Mouse (Mus musculus) skeletal muscle tissue, adult 2 months (tissue): ENCODE results near the gene Glis2.
A peak's percentile ranks its signal among the peaks of the same experiment; 100 is the strongest.
"Not testable (repeated sequence)": the region's sequence is repeated elsewhere in the genome, so short reads cannot be mapped to it uniquely, and the experiment has no call there.

Experiments used
- DNase-seq: peaks from one replicate; pipeline ENCODE4 v3.0.0-alpha.2; 2012; ENCODE audit warnings: low read depth, low spot score

The Glis2 gene

GRCm38 (mm10) chr16:4581179-4581578 lies 13.3 kb upstream of the Glis2 start:
- not testable (repeated sequence) for DNase-seq

DNA sequence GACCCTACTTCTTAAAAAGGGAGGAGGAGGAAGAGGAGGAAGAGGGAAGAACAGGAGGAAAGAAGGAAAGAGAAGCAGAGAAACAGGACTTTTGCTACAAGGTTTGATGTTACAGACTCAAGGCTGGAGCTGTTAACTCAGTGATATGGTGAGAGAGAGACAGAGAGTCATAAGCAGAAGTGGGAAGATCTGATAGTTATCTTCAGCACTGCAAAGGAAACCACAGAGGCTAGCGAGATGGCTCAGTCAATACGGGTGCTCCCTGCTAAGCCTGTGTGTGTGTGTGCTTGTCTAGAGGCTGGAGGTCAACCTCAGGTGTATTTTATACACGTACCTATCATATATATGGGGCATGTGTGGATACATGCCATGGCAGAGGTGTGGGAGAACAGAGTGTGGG lies 10.7 kb upstream of the Glis2 start:
- no peak for DNase-seq

DNA sequence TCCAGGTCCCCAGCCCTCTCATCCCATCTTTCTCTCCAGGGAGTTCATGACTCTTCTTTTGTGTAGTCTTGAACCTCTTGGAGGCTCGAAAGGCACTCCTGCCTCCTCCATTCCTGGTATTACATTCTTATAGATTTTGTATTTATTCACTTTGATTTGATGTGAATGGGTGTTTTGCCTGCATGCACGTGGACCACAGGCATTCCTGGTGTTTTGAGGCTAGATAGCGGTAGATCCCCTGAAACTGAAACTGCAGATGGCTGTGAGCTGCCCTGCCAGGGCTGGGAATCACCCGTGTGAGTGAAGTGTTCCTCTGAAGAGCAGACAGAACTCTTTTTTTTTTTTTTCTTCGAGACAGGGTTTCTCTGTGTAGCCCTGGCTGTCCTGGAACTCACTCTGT lies 10.1 kb upstream of the Glis2 start:
- DNase-seq = no peak

DNA sequence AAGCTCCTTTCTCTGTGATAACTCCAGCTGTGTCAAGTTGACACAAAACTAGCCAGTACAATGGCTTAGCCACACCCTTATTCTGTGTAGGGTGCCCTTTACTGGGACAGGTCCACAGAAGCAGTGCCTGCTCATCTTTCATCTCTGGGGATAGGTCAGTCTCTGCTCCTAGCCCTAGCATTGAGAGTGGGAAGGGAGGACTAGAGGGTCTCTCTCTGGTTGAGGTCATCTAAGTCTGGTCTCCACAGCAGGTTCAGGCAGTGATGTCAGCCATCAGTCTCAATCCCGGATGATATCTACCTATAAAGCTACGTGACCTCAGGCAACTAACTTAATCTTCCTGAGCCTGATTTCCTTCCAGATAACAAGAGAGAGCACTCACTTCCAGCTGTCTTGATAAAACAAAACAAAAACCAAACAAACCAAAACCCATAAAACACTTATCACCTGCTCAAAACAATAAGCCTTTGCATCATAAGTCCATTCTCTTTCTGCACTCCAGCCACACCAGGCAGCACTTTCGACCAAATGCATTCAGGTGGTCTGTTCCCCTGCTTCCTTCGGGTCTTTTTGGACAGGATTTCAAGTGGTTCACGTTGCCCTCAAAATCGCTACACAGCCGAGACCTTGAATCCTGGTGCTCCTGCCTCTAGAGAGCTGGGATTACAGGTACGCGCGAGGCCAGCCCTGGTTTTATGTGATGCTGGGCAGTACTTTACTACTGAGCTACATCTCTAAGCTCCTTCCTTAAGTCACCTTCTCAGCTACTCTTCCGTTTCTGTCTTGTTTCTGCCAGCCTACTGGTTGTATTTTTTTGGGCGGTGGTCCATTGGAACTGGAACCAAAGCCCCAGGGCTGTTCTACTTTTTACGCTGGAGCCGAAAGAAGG lies 8.6 kb upstream of the Glis2 start:
- no peak for DNase-seq

GRCm38 (mm10) chr16:4586531-4587123 lies 7.9 kb upstream of the Glis2 start:
- peak; percentile 98 for DNase-seq

- DNase-seq = no peak
Measured at GRCm38 (mm10) chr16:4587516-4588210, 6.8 kb upstream of the Glis2 start.

GRCm38 (mm10) chr16:4590236-4590635 lies 4.3 kb upstream of the Glis2 start:
- no peak for DNase-seq

DNA sequence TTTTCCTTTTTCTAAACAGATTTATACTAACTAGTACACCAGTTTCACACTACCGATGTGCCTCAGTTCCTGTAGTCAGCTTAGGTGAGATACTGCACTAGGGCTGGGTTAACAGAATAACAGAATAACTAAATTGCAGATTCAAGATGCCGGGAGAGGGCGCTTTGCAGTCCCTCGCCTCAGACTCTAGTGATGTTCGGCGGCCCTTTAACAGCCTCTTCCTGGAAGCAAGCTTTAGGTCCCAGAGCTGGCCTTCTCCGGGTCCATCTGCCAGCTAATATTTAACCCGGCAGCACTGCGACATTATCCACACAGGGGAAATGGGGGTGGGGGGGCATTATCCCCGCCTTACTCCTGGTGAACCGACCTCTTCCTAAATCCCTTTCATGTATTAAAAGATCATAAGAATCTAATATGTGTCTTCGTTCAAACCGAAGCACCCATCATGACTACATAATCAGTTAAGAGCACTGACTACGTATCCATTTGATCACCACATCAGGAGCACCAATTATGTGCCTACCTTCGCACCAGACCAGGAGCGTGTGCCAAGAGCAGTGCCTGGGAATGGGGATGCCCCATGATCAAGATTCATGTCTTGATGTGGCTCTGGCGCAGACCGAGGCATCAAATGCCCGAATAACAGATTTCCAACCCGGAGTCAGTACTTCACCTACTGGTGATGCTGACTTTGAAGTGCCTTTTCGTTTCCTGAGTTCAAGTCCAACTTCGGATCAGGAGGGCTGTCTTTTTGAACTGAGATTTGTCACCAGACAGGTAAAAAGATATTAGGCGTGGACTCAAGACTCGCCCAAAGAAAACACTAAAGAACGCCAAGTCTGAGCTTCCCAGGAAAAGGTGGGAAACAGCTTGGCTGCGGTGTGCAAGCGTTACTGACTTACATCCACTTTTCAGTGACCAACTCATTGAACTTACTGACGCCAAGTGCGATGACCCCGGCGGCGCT lies 1.3 kb upstream of the Glis2 start:
- no peak for DNase-seq

DNA sequence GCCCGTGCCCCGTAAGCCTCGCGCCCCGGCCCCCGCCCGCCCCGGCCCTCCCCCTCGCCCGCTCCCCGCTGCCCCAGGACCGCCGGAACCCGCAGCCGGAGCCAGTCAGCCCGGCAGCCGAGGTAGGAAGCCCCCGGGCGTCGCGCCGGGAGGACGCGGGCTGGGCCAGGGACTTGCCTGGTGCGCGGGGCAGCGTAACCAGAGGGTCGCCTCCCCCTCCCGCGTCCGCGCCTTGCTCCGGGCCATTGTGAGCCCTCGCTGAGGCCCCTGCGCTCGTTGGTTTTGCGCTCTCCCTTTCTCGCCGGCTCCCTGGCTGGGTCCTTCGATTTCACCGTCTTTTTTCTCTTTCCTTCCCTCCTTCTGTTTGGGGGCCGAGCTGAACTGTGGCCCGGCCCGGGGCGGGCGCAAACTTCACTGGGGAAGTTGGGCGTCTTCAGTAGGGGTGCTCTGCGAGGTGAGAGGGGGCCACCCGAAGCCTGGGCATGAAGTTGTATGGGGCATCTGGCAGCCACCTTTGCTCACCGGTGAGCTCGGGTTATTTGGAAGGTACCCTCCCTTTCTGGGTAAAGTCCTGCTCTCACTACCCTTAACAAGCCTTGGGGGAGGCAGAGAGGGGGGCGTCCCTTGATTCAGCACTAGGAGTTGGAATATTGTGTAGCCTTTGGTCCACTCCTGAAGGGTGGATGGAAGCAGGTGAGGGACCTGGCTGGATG lies 457 bp downstream of the Glis2 start:
- DNase-seq = no peak

GRCm38 (mm10) chr16:4595527-4595963 lies 1.0 kb downstream of the Glis2 start:
- DNase-seq = no peak

DNA sequence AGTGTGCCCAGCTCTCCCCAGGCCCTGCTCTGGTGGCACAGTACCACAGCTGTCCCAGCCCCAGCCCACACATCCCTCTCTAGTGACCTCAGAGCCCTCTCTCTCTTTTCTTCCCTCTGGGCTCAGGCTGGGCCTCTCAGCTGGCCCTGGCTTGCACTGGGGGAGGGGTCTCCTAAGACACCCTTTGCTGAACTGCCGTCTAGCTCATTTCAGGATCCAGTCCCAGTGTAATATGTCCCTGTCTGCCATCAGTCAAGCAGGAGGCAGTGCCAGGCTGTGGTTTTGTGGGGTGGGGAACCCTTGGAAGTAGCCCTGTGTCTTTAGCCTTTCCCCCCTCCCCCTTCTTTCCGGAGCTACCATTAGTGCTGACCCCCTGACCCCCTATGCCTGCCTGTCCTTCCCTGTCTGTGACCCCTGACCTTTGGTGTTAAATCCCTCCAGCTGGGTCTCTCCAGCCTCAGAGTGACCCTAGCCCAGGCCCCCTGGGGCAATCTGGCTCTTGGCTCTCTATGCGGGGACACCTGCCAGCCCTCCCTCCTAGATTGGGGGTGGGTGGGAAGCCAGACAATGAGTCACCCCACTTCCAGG lies 1.7 kb downstream of the Glis2 start:
- no peak for DNase-seq

- no peak for DNase-seq
Measured at GRCm38 (mm10) chr16:4596836-4597235, 2.3 kb downstream of the Glis2 start.

DNA sequence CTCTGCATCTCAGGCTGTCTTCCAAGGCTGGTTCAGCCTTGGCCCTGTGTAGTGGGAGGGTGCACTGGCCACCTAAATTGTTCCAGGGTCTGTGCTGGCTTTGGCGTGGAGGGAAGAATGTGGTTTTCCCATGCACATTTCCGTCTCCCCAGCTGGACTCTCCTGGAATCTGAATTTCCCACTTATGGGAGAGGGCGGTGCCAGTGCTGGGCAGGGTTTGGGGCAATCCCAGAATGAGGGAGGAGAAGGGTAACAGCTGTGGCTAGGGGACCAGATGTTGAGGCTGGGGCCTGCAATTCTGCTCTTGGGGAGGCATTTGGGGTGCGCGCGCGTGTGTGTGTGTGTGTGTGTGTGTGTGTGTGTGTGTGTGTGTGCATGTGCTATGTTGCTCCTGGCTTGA lies 2.8 kb downstream of the Glis2 start:
- no peak for DNase-seq

DNA sequence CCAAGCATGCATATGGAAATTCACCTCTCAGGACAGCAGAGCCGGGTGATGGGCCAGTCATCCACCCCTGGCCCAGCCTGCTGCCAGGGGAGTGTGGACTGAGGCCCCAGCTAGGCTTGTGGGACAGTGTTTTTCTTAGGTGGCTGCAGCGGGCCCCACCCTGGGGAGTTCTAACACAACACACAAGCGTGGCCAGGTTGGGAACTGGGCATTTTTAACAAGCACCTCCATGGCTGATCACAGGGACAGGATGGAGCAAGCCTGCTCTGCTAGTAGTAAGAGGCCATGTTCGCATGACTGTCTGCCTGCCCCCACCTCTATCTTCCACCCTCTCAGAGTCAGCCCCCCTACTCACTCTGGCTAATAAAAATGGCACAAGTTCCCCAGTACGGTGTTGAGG lies 3.5 kb downstream of the Glis2 start:
- no peak for DNase-seq

GRCm38 (mm10) chr16:4598891-4599543 lies 4.5 kb downstream of the Glis2 start:
- no peak for DNase-seq

DNA sequence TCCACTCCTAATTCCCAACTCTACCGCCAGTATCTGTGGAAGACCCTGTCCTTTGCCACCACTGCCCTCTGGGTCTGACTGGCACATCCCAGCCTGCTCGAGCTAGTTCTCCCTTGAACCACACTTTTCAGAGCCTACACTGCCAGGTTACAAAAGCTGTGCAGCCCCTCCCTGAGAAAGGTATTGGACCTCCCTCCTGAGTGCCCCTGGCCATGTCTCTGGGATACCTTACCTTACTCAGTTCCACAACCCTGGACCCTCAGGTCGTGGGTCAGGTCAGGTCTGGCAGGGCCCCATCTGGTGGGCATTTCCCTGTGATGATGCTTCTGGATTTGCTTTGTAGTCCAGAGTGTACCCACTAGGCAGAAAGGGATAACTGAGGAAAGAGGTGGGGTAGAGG lies 5.1 kb downstream of the Glis2 start:
- no peak for DNase-seq

DNA sequence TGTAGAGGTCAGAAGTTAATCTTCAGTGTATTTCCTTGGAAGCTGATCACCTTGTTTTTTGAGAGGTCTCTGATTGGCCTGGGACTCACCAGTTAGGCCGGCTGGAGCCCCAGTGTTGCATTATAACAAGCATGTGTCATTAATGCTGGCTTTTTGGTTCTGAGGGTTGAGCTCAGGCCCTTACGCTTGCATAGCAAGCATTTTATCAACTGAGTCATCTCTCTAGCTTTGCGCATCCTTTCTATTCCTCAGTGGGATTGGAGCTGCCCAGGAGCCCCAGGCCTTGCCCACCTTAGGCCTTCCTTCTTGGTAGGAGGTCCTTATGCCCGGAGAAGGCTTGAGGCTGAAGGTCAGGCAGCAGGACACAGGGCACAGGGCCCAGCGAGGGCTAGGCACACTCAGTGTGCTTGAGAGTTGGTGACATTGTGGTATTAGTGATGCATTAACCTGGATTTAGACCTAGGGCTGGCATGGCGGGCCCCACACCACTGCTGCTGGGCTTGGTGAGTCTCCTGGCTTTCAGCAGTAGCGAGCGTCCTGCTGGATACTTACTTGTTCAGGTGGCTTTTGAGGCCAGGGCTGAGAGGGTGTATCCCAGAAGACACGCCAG lies 6.3 kb downstream of the Glis2 start:
- no peak for DNase-seq

DNA sequence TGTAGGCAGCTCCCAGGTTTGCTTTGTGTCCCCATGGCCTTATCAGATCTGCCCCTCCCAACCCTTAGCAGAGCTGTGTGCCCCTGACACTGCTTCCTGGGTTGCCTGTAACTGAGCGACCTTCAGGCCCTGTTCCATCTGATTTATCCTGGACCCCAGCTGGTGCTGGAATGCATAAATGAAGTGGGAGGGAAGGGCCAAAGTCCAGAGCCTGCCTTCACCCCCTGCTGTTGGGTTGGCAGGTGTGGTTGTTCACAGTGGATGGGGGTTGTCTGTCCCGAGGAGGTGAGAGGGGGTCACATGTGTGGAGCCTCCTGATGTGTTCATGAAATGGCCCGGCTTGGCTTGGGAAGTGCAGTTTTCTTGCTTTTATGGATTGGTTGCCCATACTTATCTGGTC lies 7.7 kb downstream of the Glis2 start:
- no peak for DNase-seq

GRCm38 (mm10) chr16:4602766-4603452 lies 8.4 kb downstream of the Glis2 start:
- DNase-seq = no peak
